Mouse (Mus musculus) embryo, embryonic 10 days (tissue): Measurements from ENCODE around the gene Rassf1.

Experiments used
- DNase-seq: peaks from one replicate; pipeline ENCODE4 v3.0.0-alpha.2; 2015; ENCODE audit warnings: low spot score

The Rassf1 gene

GRCm38 (mm10) chr9:107541005-107541404 lies 10.3 kb upstream of the Rassf1 start:
- no peak for DNase-seq

GRCm38 (mm10) chr9:107541474-107542351 lies 9.6 kb upstream of the Rassf1 start, which contains the start of the genes Cyb561d2 and Nprl2:
TSS of gene Cyb561d2 (minus strand) at chr9:107542193.
TSS of gene Nprl2 (plus strand) at chr9:107542226.
- DNase-seq: peak; percentile 96

- no peak for DNase-seq
Observed at GRCm38 (mm10) chr9:107542352-107542686, 9.0 kb upstream of the Rassf1 start.

- no peak for DNase-seq
Observed at GRCm38 (mm10) chr9:107542721-107543120, 8.6 kb upstream of the Rassf1 start.

GRCm38 (mm10) chr9:107543299-107543698 lies 8.1 kb upstream of the Rassf1 start:
- no peak for DNase-seq

- DNase-seq: no peak
Observed at GRCm38 (mm10) chr9:107544196-107544700, 7.1 kb upstream of the Rassf1 start.

GRCm38 (mm10) chr9:107544729-107545128 lies 6.6 kb upstream of the Rassf1 start:
- DNase-seq: no peak

- no peak for DNase-seq
Observed at GRCm38 (mm10) chr9:107545199-107545598, 6.2 kb upstream of the Rassf1 start.

- DNase-seq: peak; percentile 79
Observed at GRCm38 (mm10) chr9:107545602-107546001, 5.8 kb upstream of the Rassf1 start.

- DNase-seq: peak; percentile 99
Observed at GRCm38 (mm10) chr9:107547026-107547425, 4.3 kb upstream of the Rassf1 start, which contains the start of gene Zmynd10. TSS of gene Zmynd10 (plus strand) at chr9:107547298.

GRCm38 (mm10) chr9:107547957-107548356 lies 3.4 kb upstream of the Rassf1 start:
- no peak for DNase-seq

- DNase-seq: no peak
Observed at GRCm38 (mm10) chr9:107548820-107549219, 2.5 kb upstream of the Rassf1 start.

GRCm38 (mm10) chr9:107549297-107550074 lies 1.9 kb upstream of the Rassf1 start:
- DNase-seq: no peak

- DNase-seq: peak; percentile 54
Observed at GRCm38 (mm10) chr9:107550491-107551116, 751 bp upstream of the Rassf1 start.

- DNase-seq: peak; percentile 43
Observed at GRCm38 (mm10) chr9:107551890-107552355, 568 bp downstream of the Rassf1 start.

GRCm38 (mm10) chr9:107552690-107553393 lies 1.5 kb downstream of the Rassf1 start:
- no peak for DNase-seq

- no peak for DNase-seq
Observed at GRCm38 (mm10) chr9:107553541-107554318, 2.4 kb downstream of the Rassf1 start.

- peak; percentile 99 for DNase-seq
Observed at GRCm38 (mm10) chr9:107554319-107554825, 3.0 kb downstream of the Rassf1 start.

GRCm38 (mm10) chr9:107555031-107555457 lies 3.7 kb downstream of the Rassf1 start:
- peak; percentile 68 for DNase-seq

- DNase-seq: no peak
Observed at GRCm38 (mm10) chr9:107555701-107556100, 4.3 kb downstream of the Rassf1 start.
